Mouse (Mus musculus) limb, embryonic 14.5 days (tissue): ENCODE measurements around the gene Sigmar1. TPM values are rescaled to one million over a fixed set of nuclear protein-coding genes. Genes with fewer than 3 reads are reported as not detected.

Source experiments
- ATAC-seq: fragments of 200-750 bp; cut with Nextera tagmentation; 2 replicates; pipeline ENCODE4 v1.8.0; 2017; ENCODE audit warnings: low read depth, moderate number of reproducible peaks, moderate TSS enrichment; ENCODE audit not compliant: low FRiP score
- DNase-seq: peaks from one replicate; pipeline ENCODE4 v3.0.0-alpha.2; 2015; ENCODE audit warnings: low spot score
- H3K27ac ChIP-seq: fragments of 300-500 bp; sonication (generic); replicated peaks from 2 replicates; pipeline ENCODE4 v1.5.1; 2014; ENCODE audit warnings: low read depth, mild to moderate bottlenecking, low read length, moderate library complexity, mixed read lengths
- H3K27me3 ChIP-seq: fragments of 300-500 bp; sonication (generic); 2 replicates; pipeline ENCODE4 v1.6.1; 2014; ENCODE audit warnings: low read length, mixed read lengths; ENCODE audit not compliant: control insufficient read depth, insufficient read depth
- H3K36me3 ChIP-seq: fragments of 300-500 bp; sonication (generic); 2 replicates; pipeline ENCODE4 v1.6.1; 2014; ENCODE audit warnings: mild to moderate bottlenecking, low read length, moderate library complexity, mixed read lengths; ENCODE audit not compliant: control insufficient read depth, insufficient read depth
- H3K4me1 ChIP-seq: fragments of 300-500 bp; sonication (generic); 2 replicates; pipeline ENCODE4 v1.6.1; 2014; ENCODE audit warnings: antibody characterized with exemption, low read length, mixed read lengths; ENCODE audit not compliant: control insufficient read depth, insufficient read depth
- H3K4me2 ChIP-seq: fragments of 300-500 bp; sonication (generic); replicated peaks from 2 replicates; pipeline ENCODE4 v1.6.1; 2014; ENCODE audit warnings: low read depth, mild to moderate bottlenecking, low read length, moderate library complexity; ENCODE audit not compliant: severe bottlenecking
- H3K4me3 ChIP-seq: fragments of 300-500 bp; sonication (generic); replicated peaks from 2 replicates; pipeline ENCODE4 v1.5.1; 2014; ENCODE audit warnings: low read length
- H3K9ac ChIP-seq: fragments of 300-500 bp; sonication (generic); 2 replicates; pipeline ENCODE4 v1.6.1; 2014; ENCODE audit warnings: mild to moderate bottlenecking, low read depth, low read length, moderate library complexity; ENCODE audit not compliant: severe bottlenecking
- H3K9me3 ChIP-seq: fragments of 300-500 bp; sonication (generic); 2 replicates; pipeline ENCODE4 v1.6.1; 2016; ENCODE audit warnings: low read length; ENCODE audit not compliant: control insufficient read depth
- POLR2A ChIP-seq: fragments of 200-500 bp; IDR thresholded peaks from 2 replicates; pipeline ENCODE4 v1.8.0; 2012; ENCODE audit warnings: inconsistent platforms, mild to moderate bottlenecking, moderate library complexity, borderline replicate concordance; ENCODE audit not compliant: insufficient read depth, insufficient read length; ENCODE audit errors: extremely low read depth
- WGBS: fragments of 180-500 bp; shearing (Covaris S2); extraction: QIAGEN DNeasy Blood & Tissue Kit; methylation state at CpG from one replicate; pipeline ENCODE4 v1.1.7; 2014; 5-methylcytosine and 5-hydroxymethylcytosine counted together
- polyA plus RNA-seq, 2 experiments: library from polyadenylated mRNA; depleted of rRNA in 1 of 2; stranded (reverse) in 1 of 2; unstranded in 1 of 2; fragments of >200 nt; fragmentation: Nextera tagmentation in 1 of 2; extraction: Ambion mirVana in 1 of 2; gene quantifications; 2 replicates each; pipeline versions ENCODE4 v1.2.1 to v1.2.3; 2012 to 2014

The Sigmar1 gene
- polyA plus RNA-seq, 2 experiments: 79.2 to 88.9 TPM

GRCm38 (mm10) chr4:41754797-41755337, 1.1 kb downstream of the Sigmar1 start, which contains the start of gene Galt:
TSS of gene Galt (plus strand) at chr4:41755228.
- H3K9ac ChIP-seq: peak within 1 kb of the TSS; percentile 79
- no peaks in the 10 kb centered on the region for H3K27me3 ChIP-seq
- no peaks in the 10 kb centered on the region for H3K9me3 ChIP-seq
- H3K4me2 ChIP-seq: peak within 1 kb of the TSS; percentile 81
- DNase-seq: no peak
- no peak for TF ChIP-seq POLR2A
- H3K36me3 ChIP-seq: peaks cover 16% of the 10 kb centered on the region; the same call in 1 of the 2 replicates
- peaks cover 14% of the 10 kb centered on the region for H3K4me1 ChIP-seq
- 0 out of 2 replicates have a peak, but pooled peaks have one; percentile 9 for ATAC-seq
- 11% methylated on average over 14 of the region's 14 CpGs for WGBS
- H3K27ac ChIP-seq: peak within 1 kb of the TSS; percentile 76
- H3K4me3 ChIP-seq: peak within 1 kb of the TSS; percentile 72

GRCm38 (mm10) chr4:41745021-41745420, 10.9 kb downstream of the Sigmar1 start:
- ATAC-seq (no peak), DNase-seq (no peak)
- WGBS: 93% methylated on average over 1 of the region's 1 CpGs
- no peaks in the 10 kb centered on the region for H3K27me3 ChIP-seq
- no peak overlapping the region for H3K9ac ChIP-seq
- H3K4me2 ChIP-seq: no peak overlapping the region
- H3K36me3 ChIP-seq: no peaks in the 10 kb centered on the region
- H3K27ac ChIP-seq: no peak overlapping the region
- no peak overlapping the region for H3K4me3 ChIP-seq
- 0 out of 2 replicates have a peak, but pooled peaks cover 4% of the 10 kb centered on the region for H3K4me1 ChIP-seq
- H3K9me3 ChIP-seq: peaks cover 11% of the 10 kb centered on the region; the same call in 1 of the 2 replicates
- no peak for TF ChIP-seq POLR2A

- H3K27me3 ChIP-seq: no peaks in the 10 kb centered on the region
- DNase-seq: no peak
- TF ChIP-seq POLR2A: no peak
- H3K27ac ChIP-seq: no peak overlapping the region
- H3K9ac ChIP-seq: no peak overlapping the region
- no peak for ATAC-seq
- H3K4me3 ChIP-seq: no peak overlapping the region
- H3K36me3 ChIP-seq: peaks cover 4% of the 10 kb centered on the region
- H3K4me1 ChIP-seq: peaks cover 11% of the 10 kb centered on the region
- H3K4me2 ChIP-seq: no peak overlapping the region
- H3K9me3 ChIP-seq: peaks cover 11% of the 10 kb centered on the region; the same call in 1 of the 2 replicates
- WGBS: 69% methylated on average over 2 of the region's 2 CpGs
Observed at GRCm38 (mm10) chr4:41744131-41744530, 11.8 kb downstream of the Sigmar1 start.

GRCm38 (mm10) chr4:41741158-41741560, 14.8 kb downstream of the Sigmar1 start:
- DNase-seq (peak; percentile 97), ATAC-seq (peak; percentile 96)
- H3K4me1 ChIP-seq: peaks cover 11% of the 10 kb centered on the region
- peak overlapping the region; percentile 76 for H3K27ac ChIP-seq
- H3K4me2 ChIP-seq: peak overlapping the region; percentile 58
- H3K36me3 ChIP-seq: peaks cover 8% of the 10 kb centered on the region
- WGBS: 1% methylated on average over 27 of the region's 27 CpGs
- peaks cover 3% of the 10 kb centered on the region; the same call in 1 of the 2 replicates for H3K9me3 ChIP-seq
- TF ChIP-seq POLR2A: no peak
- H3K27me3 ChIP-seq: no peaks in the 10 kb centered on the region
- H3K4me3 ChIP-seq: peak overlapping the region; percentile 53
- H3K9ac ChIP-seq: peak overlapping the region; percentile 63

GRCm38 (mm10) chr4:41740380-41741157, 15.4 kb downstream of the Sigmar1 start:
- Histone ChIP-seq H3K27ac (peak overlapping the region; percentile 76), H3K9me3 (no peaks in the 10 kb centered on the region), H3K36me3 (peaks cover 8% of the 10 kb centered on the region), H3K4me1 (peaks cover 11% of the 10 kb centered on the region), H3K4me2 (peak overlapping the region; percentile 58), H3K9ac (peak overlapping the region; percentile 63), H3K4me3 (peak overlapping the region; percentile 53), H3K27me3 (no peaks in the 10 kb centered on the region)
- DNase-seq: peak; percentile 23
- WGBS: 2% methylated on average over 46 of the region's 48 CpGs
- no peak for TF ChIP-seq POLR2A
- peak; percentile 84 for ATAC-seq
